ENCODE assay signal across 9 mouse cellular contexts in genomic region chr11:84523841-84524510, GRCm38 (mm10). TPM values are rescaled to one million over a fixed set of nuclear protein-coding genes. Genes with fewer than 3 reads are reported as not detected.
A peak's percentile ranks its signal among the peaks of the same experiment; 100 is the strongest.
DNase-seq lines count a peak whose midpoint lies in the region; ATAC-seq and TF ChIP-seq lines count a peak whose summit lies in the region.
"Had no signal": no experiment of that assay in that cellular context is flagged by ENCODE, and none has a peak within 500 bp of the region (broad histone marks: within the 10 kb centered on the region; RNA-seq: fewer than 3 reads in every experiment).

No protein-coding gene starts in this region.

- no peaks in the 10 kb centered on the region for H3K9me3 ChIP-seq in liver, embryonic 13.5 days (replicated peaks)
- no peaks in the 10 kb centered on the region for H3K9me3 ChIP-seq in embryonic facial prominence, embryonic 12.5 days
- H3K9me3 ChIP-seq in hindbrain, postnatal 0 days (ENCODE audit: low read length): no peaks in the 10 kb centered on the region
- H3K9me3 ChIP-seq in midbrain, embryonic 14.5 days (ENCODE audit: control insufficient read depth, low read length): no peaks in the 10 kb centered on the region

- 2% methylated on average over 35 of the region's 35 CpGs for WGBS in liver, embryonic 13.5 days (ENCODE audit: insufficient replicate concordance)
- WGBS in embryonic facial prominence, embryonic 12.5 days: under 1% methylated on average over 35 of the region's 35 CpGs
- WGBS in hindbrain, postnatal 0 days: 1% methylated on average over 35 of the region's 35 CpGs
- under 1% methylated on average over 35 of the region's 35 CpGs for WGBS in midbrain, embryonic 14.5 days

- DNase-seq in liver, embryonic 13.5 days: no peak
- DNase-seq in liver: no peak
- DNase-seq in hindbrain, postnatal 0 days (ENCODE audit: low spot score): no peak
- DNase-seq in midbrain, embryonic 14.5 days: peak; percentile 61
- no peak for DNase-seq in right cerebral cortex, adult 18-20 months
- DNase-seq in natural killer cell, adult 2 months (ENCODE audit: low spot score in 2 of 2): no peak
- no peak for DNase-seq in urinary bladder, postnatal 25 days (ENCODE audit: low spot score)

- no peak overlapping the region for H3K27ac ChIP-seq in liver, embryonic 13.5 days
- no peak overlapping the region for H3K27ac ChIP-seq in embryonic facial prominence, embryonic 12.5 days
- H3K27ac ChIP-seq in hindbrain, postnatal 0 days: peak overlapping the region; percentile 77
- H3K27ac ChIP-seq in midbrain, embryonic 14.5 days (replicated peaks; ENCODE audit: low read depth, low read length): peak overlapping the region; percentile 87

- no peak for ATAC-seq in liver, embryonic 13.5 days (ENCODE audit: low read depth)
- no peak for ATAC-seq in embryonic facial prominence, embryonic 12.5 days (ENCODE audit: insufficient number of reproducible peaks, insufficient read depth, low FRiP score, low TSS enrichment)
- no peak for ATAC-seq in hindbrain, postnatal 0 days
- no peak for ATAC-seq in midbrain, embryonic 14.5 days (ENCODE audit: low FRiP score, low TSS enrichment)

- no peak overlapping the region for H3K9ac ChIP-seq in liver, embryonic 13.5 days
- H3K9ac ChIP-seq in embryonic facial prominence, embryonic 12.5 days: no peak overlapping the region
- peak overlapping the region; percentile 69 for H3K9ac ChIP-seq in hindbrain, postnatal 0 days (replicated peaks; ENCODE audit: low read length)
- peak overlapping the region; percentile 66 for H3K9ac ChIP-seq in midbrain, embryonic 14.5 days (replicated peaks; ENCODE audit: low read length)

- TF ChIP-seq CTCF in hindbrain, postnatal 0 days (IDR thresholded peaks at IDR 0.05; ENCODE audit: low read depth): no peak

- peak overlapping the region; percentile 64; the same call in 1 of the 2 replicates for H3K4me2 ChIP-seq in liver, embryonic 13.5 days
- 0 out of 2 replicates have a peak overlapping the region, but pooled peaks have one; percentile 86 for H3K4me2 ChIP-seq in embryonic facial prominence, embryonic 12.5 days (replicated peaks)
- peak overlapping the region; percentile 68 for H3K4me2 ChIP-seq in hindbrain, postnatal 0 days (ENCODE audit: low read depth, low read length)
- peak overlapping the region; percentile 71 for H3K4me2 ChIP-seq in midbrain, embryonic 14.5 days (ENCODE audit: low read length)

- H3K27me3 ChIP-seq in liver, embryonic 13.5 days: peaks cover 100% of the 10 kb centered on the region
- peaks cover 92% of the 10 kb centered on the region for H3K27me3 ChIP-seq in embryonic facial prominence, embryonic 12.5 days
- peaks cover 25% of the 10 kb centered on the region for H3K27me3 ChIP-seq in hindbrain, postnatal 0 days (ENCODE audit: insufficient read depth, low read length)
- H3K27me3 ChIP-seq in midbrain, embryonic 14.5 days (ENCODE audit: control insufficient read depth, insufficient read depth, low read length): peaks cover 84% of the 10 kb centered on the region

- no peaks in the 10 kb centered on the region for H3K36me3 ChIP-seq in liver, embryonic 13.5 days
- no peaks in the 10 kb centered on the region for H3K36me3 ChIP-seq in embryonic facial prominence, embryonic 12.5 days
- no peaks in the 10 kb centered on the region for H3K36me3 ChIP-seq in hindbrain, postnatal 0 days (ENCODE audit: insufficient read depth, low read length)
- peaks cover 21% of the 10 kb centered on the region for H3K36me3 ChIP-seq in midbrain, embryonic 14.5 days (ENCODE audit: control insufficient read depth, insufficient read depth, low read length)

- peaks cover 23% of the 10 kb centered on the region for H3K4me1 ChIP-seq in liver, embryonic 13.5 days (replicated peaks)
- H3K4me1 ChIP-seq in embryonic facial prominence, embryonic 12.5 days: peaks cover 20% of the 10 kb centered on the region
- peaks cover 4% of the 10 kb centered on the region; the same call in 1 of the 2 replicates for H3K4me1 ChIP-seq in hindbrain, postnatal 0 days (ENCODE audit: insufficient read depth, low read length)
- H3K4me1 ChIP-seq in midbrain, embryonic 14.5 days (ENCODE audit: control insufficient read depth, insufficient read depth, low read length): no peaks in the 10 kb centered on the region; the same call in 1 of the 2 replicates

- H3K4me3 ChIP-seq in liver, embryonic 13.5 days (replicated peaks): peak overlapping the region; percentile 48; the same call in 1 of the 2 replicates
- no peak overlapping the region for H3K4me3 ChIP-seq in embryonic facial prominence, embryonic 12.5 days
- H3K4me3 ChIP-seq in hindbrain, postnatal 0 days (ENCODE audit: low read length): peak overlapping the region; percentile 56
- peak overlapping the region; percentile 57 for H3K4me3 ChIP-seq in midbrain, embryonic 14.5 days (replicated peaks; ENCODE audit: low read depth, low read length)

RNA-seq across cellular contexts. Expression of gene Lhx1, which starts 1.4 kb away (rescaled TPM):
- 0.02 and 0.05 TPM in 2 replicates for polyA plus RNA-seq in liver, embryonic 13.5 days (2015; fragmentation: Nextera tagmentation; extraction: Ambion mirVana)
- 0.55 and 0.60 TPM in 2 replicates for polyA plus RNA-seq in embryonic facial prominence, embryonic 12.5 days (2016; fragmentation: Nextera tagmentation; extraction: Ambion mirVana)
- total RNA-seq in hindbrain, postnatal 0 days (2014; rRNA removed): 49.7 and 52.0 TPM in 2 replicates
- 28.9 and 32.0 TPM in 2 replicates for polyA plus RNA-seq in hindbrain, postnatal 0 days (2015; fragmentation: Nextera tagmentation; extraction: Ambion mirVana)
- polyA plus RNA-seq in midbrain, embryonic 14.5 days (2014; fragmentation: Nextera tagmentation; extraction: Ambion mirVana): 49.8 and 53.0 TPM in 2 replicates
- total RNA-seq: liver, adult 2 months had no signal
- polyA plus RNA-seq: liver, adult 2 months had no signal

RNA-seq across cellular contexts. Expression of gene Aatf, which starts 10.7 kb away (rescaled TPM):
- 44.7 and 52.4 TPM in 2 replicates for polyA plus RNA-seq in liver, embryonic 13.5 days (2015; fragmentation: Nextera tagmentation; extraction: Ambion mirVana)
- polyA plus RNA-seq in embryonic facial prominence, embryonic 12.5 days (2016; fragmentation: Nextera tagmentation; extraction: Ambion mirVana): 53.8 and 53.9 TPM in 2 replicates
- 17.2 and 36.0 TPM in 2 replicates for total RNA-seq in hindbrain, postnatal 0 days (2014; rRNA removed)
- polyA plus RNA-seq in hindbrain, postnatal 0 days (2015; fragmentation: Nextera tagmentation; extraction: Ambion mirVana): 42.7 and 44.4 TPM in 2 replicates
- 41.6 and 46.3 TPM in 2 replicates for polyA plus RNA-seq in midbrain, embryonic 14.5 days (2014; fragmentation: Nextera tagmentation; extraction: Ambion mirVana)

Comparison
In these comparisons a context has a peak if more than half of its experiments do, and no peak if none do; other contexts are left out.
1. H3K27ac ChIP-seq: peak in hindbrain, postnatal 0 days (single experiment) and midbrain, embryonic 14.5 days (single experiment); none in liver, embryonic 13.5 days (single experiment) and embryonic facial prominence, embryonic 12.5 days (single experiment).
2. H3K9ac ChIP-seq: peak in hindbrain, postnatal 0 days (single experiment) and midbrain, embryonic 14.5 days (single experiment); none in liver, embryonic 13.5 days (single experiment) and embryonic facial prominence, embryonic 12.5 days (single experiment).
3. RNA of gene Lhx1, which starts 1.4 kb away (polyA plus RNA-seq): 49.8 to 53.0 TPM in midbrain, embryonic 14.5 days and 28.9 to 32.0 TPM in hindbrain, postnatal 0 days; 0.55 to 0.60 TPM in embryonic facial prominence, embryonic 12.5 days and 0.02 to 0.05 TPM in liver, embryonic 13.5 days; every median in the first group is over 10 times any median in the second.
4. Peak in every context shown above with its lines, with median percentiles within 50 percentile points of each other: H3K4me2 ChIP-seq.